Comparison of ENCODE assay signal across 42 mouse cellular contexts in the genomic region with DNA sequence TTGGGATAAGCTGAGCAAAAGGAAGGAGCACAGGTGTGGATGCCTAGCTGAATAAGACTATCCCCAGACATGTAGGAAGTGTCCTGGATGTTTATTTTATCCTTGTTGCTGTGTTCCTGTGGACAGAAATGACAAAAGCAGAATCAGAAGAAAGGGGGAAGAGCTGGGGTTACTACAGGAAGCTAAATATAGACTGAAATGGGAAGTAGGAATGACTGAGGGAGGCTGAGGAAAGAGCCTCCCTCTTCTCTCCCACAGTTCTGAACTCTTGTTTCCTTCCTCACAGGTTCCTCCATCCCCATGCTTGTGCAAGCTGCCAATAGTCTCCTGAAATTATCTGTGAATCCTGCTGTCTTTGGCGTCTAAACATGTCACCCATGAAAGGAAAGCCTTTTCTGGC. TPM values are rescaled to one million over a fixed set of nuclear protein-coding genes. Genes with fewer than 3 reads are reported as not detected.
"Had no signal": no experiment of that assay in that cellular context is flagged by ENCODE, and none has a peak within 500 bp of the region (broad histone marks: within the 10 kb centered on the region; RNA-seq: fewer than 3 reads in every experiment).

No protein-coding gene starts in this region.

- H3K9ac ChIP-seq: heart, embryonic 12.5 days; hindbrain, embryonic 12.5 days; hindbrain, embryonic 14.5 days; intestine, embryonic 15.5 days; kidney, embryonic 15.5 days; limb, embryonic 12.5 days; liver, embryonic 13.5 days had no signal

- ATAC-seq: hindbrain, embryonic 16.5 days; inflammation-experienced regulatory T-cells, adult 6 months; intestine, embryonic 15.5 days had no signal

- H3K4me3 ChIP-seq: heart, embryonic 10.5 days; heart, embryonic 12.5 days; hindbrain, embryonic 10.5 days; hindbrain, embryonic 12.5 days; intestine, embryonic 15.5 days; kidney, embryonic 15.5 days; limb, embryonic 10.5 days; limb, embryonic 12.5 days; liver, embryonic 13.5 days had no signal

- DNase-seq: gastrocnemius, postnatal 14 days; gastrocnemius, postnatal 36 days; heart, adult 18-20 months; heart, postnatal 10 days; heart, postnatal 4 days; kidney, adult 11 months; kidney, adult 2 months; kidney, adult 9 months; kidney, postnatal 14 days; kidney, postnatal 36 days; layer of hippocampus, adult 9-11 months; layer of hippocampus, postnatal 36 days; liver; liver, embryonic 13.5 days had no signal

- H3K4me1 ChIP-seq: heart, embryonic 10.5 days; hindbrain, embryonic 10.5 days; hindbrain, embryonic 12.5 days; intestine, embryonic 15.5 days; kidney, embryonic 15.5 days; limb, embryonic 10.5 days; limb, embryonic 12.5 days had no signal

- H3K36me3 ChIP-seq: hindbrain, embryonic 10.5 days; hindbrain, embryonic 12.5 days; intestine, embryonic 15.5 days; limb, embryonic 10.5 days; limb, embryonic 12.5 days had no signal

- H3K4me2 ChIP-seq: heart, embryonic 12.5 days; hindbrain, embryonic 12.5 days; hindbrain, embryonic 14.5 days; intestine, embryonic 15.5 days; kidney, embryonic 15.5 days; limb, embryonic 12.5 days; liver, embryonic 13.5 days had no signal

- H3K9me3 ChIP-seq: heart, embryonic 10.5 days; heart, embryonic 12.5 days; hindbrain, embryonic 10.5 days; hindbrain, embryonic 12.5 days; intestine, embryonic 15.5 days; kidney, embryonic 15.5 days; limb, embryonic 10.5 days; limb, embryonic 12.5 days; liver, embryonic 13.5 days had no signal

- H3K27ac ChIP-seq: heart, embryonic 10.5 days; hindbrain, embryonic 10.5 days; hindbrain, embryonic 12.5 days; hindbrain, embryonic 14.5 days; intestine, embryonic 15.5 days; kidney, embryonic 15.5 days; kidney, postnatal 0 days; limb, embryonic 10.5 days; limb, embryonic 12.5 days; liver, embryonic 13.5 days had no signal

- H3K27me3 ChIP-seq: heart, embryonic 12.5 days; hindbrain, embryonic 12.5 days; intestine, embryonic 15.5 days; kidney, embryonic 15.5 days; limb, embryonic 12.5 days; liver, embryonic 13.5 days had no signal

RNA-seq across cellular contexts. Expression of a gene that starts 10.7 kb away (rescaled TPM):
- total RNA-seq: left cerebral cortex, postnatal 10 days had no signal
- polyA plus RNA-seq: hindbrain, embryonic 10.5 days; hindbrain, embryonic 12.5 days; hindbrain, embryonic 14.5 days; hindbrain, embryonic 16.5 days; kidney, embryonic 15.5 days; limb, embryonic 10.5 days; limb, embryonic 12.5 days had no signal

RNA-seq across cellular contexts. Expression of a gene that starts 31.5 kb away (rescaled TPM):
- total RNA-seq: gastrocnemius, adult 18-20 months; gastrocnemius, adult 8-10 months; gastrocnemius, postnatal 14 days; gastrocnemius, postnatal 36 days; heart, adult 18-20 months; heart, adult 8-10 months; heart, postnatal 10 days; heart, postnatal 25 days; heart, postnatal 4 days; layer of hippocampus, adult 18-20 months; layer of hippocampus, adult 8-10 months; layer of hippocampus, postnatal 14 days; layer of hippocampus, postnatal 36 days; left cerebral cortex, adult 18-20 months; left cerebral cortex, adult 8-10 months; left cerebral cortex, postnatal 10 days; left cerebral cortex, postnatal 36 days had no signal
- polyA plus RNA-seq: gonadal fat pad, adult 2 months; heart, embryonic 10.5 days; heart, embryonic 12.5 days; heart, embryonic 14.5 days; heart, embryonic 16.5 days; hindbrain, embryonic 10.5 days; hindbrain, embryonic 12.5 days; hindbrain, embryonic 14.5 days; hindbrain, embryonic 16.5 days; inflammation-experienced regulatory T-cells, adult 6 months; intestine, embryonic 15.5 days; kidney, adult 2 months; kidney, embryonic 15.5 days; kidney, postnatal 0 days; large intestine, adult 2 months; limb, embryonic 10.5 days; limb, embryonic 12.5 days; limb, embryonic 14.5 days; liver, embryonic 13.5 days had no signal

RNA-seq across cellular contexts. Expression of a gene that starts 37.9 kb away (rescaled TPM):
- total RNA-seq: gastrocnemius, adult 18-20 months; gastrocnemius, adult 8-10 months; gastrocnemius, postnatal 14 days; gastrocnemius, postnatal 36 days; heart, adult 18-20 months; heart, adult 8-10 months; heart, postnatal 10 days; heart, postnatal 25 days; heart, postnatal 4 days; layer of hippocampus, adult 18-20 months; layer of hippocampus, adult 8-10 months; layer of hippocampus, postnatal 14 days; layer of hippocampus, postnatal 36 days; left cerebral cortex, adult 18-20 months; left cerebral cortex, adult 8-10 months; left cerebral cortex, postnatal 10 days; left cerebral cortex, postnatal 36 days had no signal
- polyA plus RNA-seq: gonadal fat pad, adult 2 months; heart, embryonic 10.5 days; heart, embryonic 12.5 days; heart, embryonic 14.5 days; heart, embryonic 16.5 days; hindbrain, embryonic 10.5 days; hindbrain, embryonic 12.5 days; hindbrain, embryonic 14.5 days; hindbrain, embryonic 16.5 days; inflammation-experienced regulatory T-cells, adult 6 months; intestine, embryonic 15.5 days; kidney, adult 2 months; kidney, embryonic 15.5 days; kidney, postnatal 0 days; large intestine, adult 2 months; limb, embryonic 10.5 days; limb, embryonic 12.5 days; limb, embryonic 14.5 days; liver, embryonic 13.5 days had no signal
